Mouse (Mus musculus) ES-Bruce4 (cell line): ENCODE measurements at regions not wholly inside any gene's neighbourhood (a gene's known extent, or its start where the extent isn't known, plus 50 kb on each side); places are given as distances from the start of the nearest gene placed in this dataset.

ENCODE experiments used
- CTCF ChIP-seq: IDR thresholded peaks from one replicate; pipeline ENCODE4 v1.8.1; 2011; ENCODE audit warnings: low read depth, low read length
- EP300 ChIP-seq: IDR thresholded peaks from 2 replicates; pipeline ENCODE4 v1.6.1; 2011; ENCODE audit warnings: low read depth, low read length; ENCODE audit not compliant: insufficient read depth
- POLR2A ChIP-seq: IDR thresholded peaks from one replicate; pipeline ENCODE4 v1.8.1; 2011; ENCODE audit warnings: low read length; ENCODE audit not compliant: insufficient read depth

- TF ChIP-seq CTCF (no peak), POLR2A (no peak), EP300 (no peak)
These were observed 97.3 kb downstream of the 3110018I06Rik start for GRCm38 (mm10) chr12:107585696-107586225.
